Mouse (Mus musculus) brain, embryonic 18.5 days (tissue): ENCODE data around the gene BC005624.
"Not testable (repeated sequence)": the region's sequence is repeated elsewhere in the genome, so short reads cannot be mapped to it uniquely, and the experiment has no call there.

Experiments used
- DNase-seq: peaks from one replicate; pipeline ENCODE4 v3.0.0-alpha.2; 2012; ENCODE audit warnings: low read depth, low spot score

The BC005624 gene

GRCm38 (mm10) chr2:30983024-30983423 is 1.0 kb upstream of the BC005624 start:
- no peak for DNase-seq

- peak; percentile 74 for DNase-seq
These were observed 14.4 kb downstream of the BC005624 start, which contains the start of gene Tor1a for GRCm38 (mm10) chr2:30967352-30968327. TSS of gene Tor1a (minus strand) at chr2:30967933.

- no peak for DNase-seq
These were observed 15.2 kb downstream of the BC005624 start for GRCm38 (mm10) chr2:30966826-30967225.

- DNase-seq: no peak
These were observed 16.4 kb downstream of the BC005624 start for GRCm38 (mm10) chr2:30965627-30966026.

GRCm38 (mm10) chr2:30962570-30963254 is 19.3 kb downstream of the BC005624 start:
- no peak for DNase-seq

GRCm38 (mm10) chr2:30959856-30960255 is 22.1 kb downstream of the BC005624 start:
- DNase-seq: no peak

- no peak for DNase-seq
These were observed 23.3 kb downstream of the BC005624 start for GRCm38 (mm10) chr2:30958726-30959125.

GRCm38 (mm10) chr2:30957511-30957910 is 24.5 kb downstream of the BC005624 start:
- no peak for DNase-seq

- no peak for DNase-seq
These were observed 27.2 kb downstream of the BC005624 start for GRCm38 (mm10) chr2:30954797-30955196.

- DNase-seq: peak; percentile 78
These were observed 29.0 kb downstream of the BC005624 start, which contains the start of gene Tor1b for GRCm38 (mm10) chr2:30952824-30953490. TSS of gene Tor1b (plus strand) at chr2:30952959.

GRCm38 (mm10) chr2:30952457-30952823 is 29.6 kb downstream of the BC005624 start:
- DNase-seq: no peak

- DNase-seq: no peak
These were observed 39.4 kb downstream of the BC005624 start for GRCm38 (mm10) chr2:30942603-30943011.

- not testable (repeated sequence) for DNase-seq
These were observed 39.9 kb downstream of the BC005624 start for GRCm38 (mm10) chr2:30942116-30942515.

- DNase-seq: no peak
These were observed 40.4 kb downstream of the BC005624 start for GRCm38 (mm10) chr2:30941586-30941985.

- no peak for DNase-seq
These were observed 43.4 kb downstream of the BC005624 start for GRCm38 (mm10) chr2:30938574-30938991.

- no peak for DNase-seq
These were observed 44.3 kb downstream of the BC005624 start for GRCm38 (mm10) chr2:30937731-30938130.

GRCm38 (mm10) chr2:30936808-30937207 is 45.2 kb downstream of the BC005624 start:
- DNase-seq: no peak

GRCm38 (mm10) chr2:30933917-30934450 is 48.0 kb downstream of the BC005624 start:
- DNase-seq: no peak

GRCm38 (mm10) chr2:30933032-30933431 is 49.0 kb downstream of the BC005624 start:
- DNase-seq: no peak

- DNase-seq: no peak
These were observed 50.1 kb downstream of the BC005624 start for GRCm38 (mm10) chr2:30931922-30932321.

GRCm38 (mm10) chr2:30930846-30931245 is 51.2 kb downstream of the BC005624 start:
- not testable (repeated sequence) for DNase-seq
